Mouse (Mus musculus) CH12.LX (cell line): ENCODE data around the gene Spsb4.

ENCODE experiments used
- BHLHE40 ChIP-seq: IDR thresholded peaks from 2 replicates; pipeline ENCODE4 v1.6.1; 2011; ENCODE audit warnings: mild to moderate bottlenecking, low read depth, low read length, improper control_type of control experiment
- CHD2 ChIP-seq: IDR thresholded peaks from 2 replicates; pipeline ENCODE4 v1.6.1; 2011; ENCODE audit warnings: low read length, improper control_type of control experiment
- CTCF ChIP-seq, 2 experiments: IDR thresholded peaks in 1 of 2; conservative IDR thresholded peaks in 1 of 2; 2 replicates each; pipeline ENCODE4 v1.5.1; 2011 to 2012; ENCODE audit warnings: low read depth in 2 of 2, low read length in 2 of 2, improper control_type of control experiment in 1 of 2, inconsistent platforms in 1 of 2, mild to moderate bottlenecking in 1 of 2, moderate library complexity in 1 of 2
- E2F4 ChIP-seq: IDR thresholded peaks from 2 replicates; pipeline ENCODE4 v1.6.1; 2011; ENCODE audit warnings: low read depth, low read length, improper control_type of control experiment; ENCODE audit not compliant: insufficient replicate concordance
- EP300 ChIP-seq: IDR thresholded peaks from 2 replicates; pipeline ENCODE4 v1.6.1; 2011; ENCODE audit warnings: low read length, improper control_type of control experiment
- ETS1 ChIP-seq: conservative IDR thresholded peaks from 2 replicates; pipeline ENCODE4 v1.6.1; 2012; ENCODE audit warnings: low read depth, mild to moderate bottlenecking, inconsistent platforms, low read length, improper control_type of control experiment, moderate library complexity
- GABPA ChIP-seq: IDR thresholded peaks from 2 replicates; pipeline ENCODE4 v1.6.1; 2012; ENCODE audit warnings: low read depth, low read length, improper control_type of control experiment, inconsistent platforms; ENCODE audit not compliant: insufficient replicate concordance
- HCFC1 ChIP-seq: IDR thresholded peaks from 2 replicates; pipeline ENCODE4 v1.6.1; 2012; ENCODE audit warnings: low read depth, mild to moderate bottlenecking, inconsistent platforms, low read length, improper control_type of control experiment
- JUND ChIP-seq: conservative IDR thresholded peaks from 2 replicates; pipeline ENCODE4 v1.6.1; 2011; ENCODE audit warnings: low read depth, low read length, improper control_type of control experiment
- MAX ChIP-seq: IDR thresholded peaks from 2 replicates; pipeline ENCODE4 v1.6.1; 2011; ENCODE audit warnings: low read length, improper control_type of control experiment
- MAZ ChIP-seq: IDR thresholded peaks from 2 replicates; pipeline ENCODE4 v1.6.1; 2012; ENCODE audit warnings: low read depth, mild to moderate bottlenecking, inconsistent platforms, low read length, improper control_type of control experiment, moderate library complexity
- NELFE ChIP-seq: IDR thresholded peaks from 2 replicates; pipeline ENCODE4 v1.6.1; 2011; ENCODE audit warnings: low read depth, low read length, improper control_type of control experiment
- POLR2A ChIP-seq: IDR thresholded peaks from 2 replicates; pipeline ENCODE4 v1.6.1; 2011; ENCODE audit warnings: low read depth, mild to moderate bottlenecking, improper control_type of control experiment, low read length
- USF1 ChIP-seq: IDR thresholded peaks from 2 replicates; pipeline ENCODE4 v1.6.1; 2014; ENCODE audit warnings: low read depth, mild to moderate bottlenecking, inconsistent platforms, low read length, improper control_type of control experiment

DNA sequence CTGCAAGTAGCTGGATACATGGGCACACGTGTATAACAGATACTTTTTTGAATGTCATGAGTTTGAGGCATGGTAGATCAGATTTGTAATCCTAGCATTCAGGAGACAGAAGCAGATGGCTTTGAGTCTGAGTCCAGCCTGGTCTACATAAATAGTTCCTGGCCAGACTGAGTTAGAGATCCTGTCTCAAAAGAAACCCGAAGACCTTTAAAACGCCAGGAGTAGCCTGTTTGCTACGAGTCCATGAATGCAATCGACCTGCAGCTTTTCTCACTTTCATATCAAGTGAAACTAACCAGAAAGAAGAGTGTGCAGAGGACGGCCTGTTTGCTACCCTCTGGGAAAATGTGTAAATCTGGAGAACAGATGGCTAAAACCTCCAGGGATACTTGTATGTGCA is 49.1 kb upstream of the Spsb4 start:
- TF ChIP-seq USF1 (no peak), MAX (no peak), EP300 (no peak), HCFC1 (no peak), GABPA (no peak), CTCF (conservative IDR thresholded peaks at IDR 0.05 in 1 of 2, IDR thresholded peaks at IDR 0.05 in 1 of 2; ENCODE audit: low read depth in 2 of 2, low read length in 2 of 2) (no peak), E2F4 (no peak), CHD2 (no peak), MAZ (no peak), POLR2A (no peak), JUND (no peak), BHLHE40 (no peak), NELFE (no peak), ETS1 (no peak)
